Mouse (Mus musculus) midbrain, postnatal 0 days (tissue): Measurements from ENCODE around the gene Atmin. TPM values are rescaled to one million over a fixed set of nuclear protein-coding genes. Genes with fewer than 3 reads are reported as not detected.

Experiments used
- ATAC-seq: fragments of 200-750 bp; cut with Nextera tagmentation; 2 replicates; pipeline ENCODE4 v1.8.0; 2017; ENCODE audit warnings: moderate number of reproducible peaks, mild to moderate bottlenecking, moderate TSS enrichment, moderate library complexity; ENCODE audit not compliant: low FRiP score
- DNase-seq: peaks from one replicate; pipeline ENCODE4 v3.0.0-alpha.2; 2015; ENCODE audit warnings: low spot score
- H3K27ac ChIP-seq: fragments of 300-500 bp; sonication (generic); 2 replicates; pipeline ENCODE4 v1.5.1; 2014; ENCODE audit warnings: low read depth, mild to moderate bottlenecking, low read length, mixed read lengths
- H3K27me3 ChIP-seq: fragments of 300-500 bp; sonication (generic); 2 replicates; pipeline ENCODE4 v1.6.1; 2014; ENCODE audit warnings: low read length, control low read depth, mixed read lengths; ENCODE audit not compliant: insufficient read depth
- H3K36me3 ChIP-seq: fragments of 300-500 bp; sonication (generic); 2 replicates; pipeline ENCODE4 v1.6.1; 2014; ENCODE audit warnings: low read length, control low read depth, mixed read lengths; ENCODE audit not compliant: insufficient read depth
- H3K4me1 ChIP-seq: fragments of 300-500 bp; sonication (generic); 2 replicates; pipeline ENCODE4 v1.6.1; 2014; ENCODE audit warnings: mild to moderate bottlenecking, control low read depth, antibody characterized with exemption, low read length, mixed read lengths; ENCODE audit not compliant: insufficient read depth
- H3K4me2 ChIP-seq: fragments of 300-500 bp; sonication (generic); 2 replicates; pipeline ENCODE4 v1.6.1; 2014; ENCODE audit warnings: low read depth, mild to moderate bottlenecking, low read length, mixed read lengths; ENCODE audit not compliant: poor library complexity, severe bottlenecking
- H3K4me3 ChIP-seq: fragments of 300-500 bp; sonication (generic); 2 replicates; pipeline ENCODE4 v1.5.1; 2014; ENCODE audit warnings: low read depth, mild to moderate bottlenecking, low read length, moderate library complexity
- H3K9ac ChIP-seq: fragments of 300-500 bp; sonication (generic); replicated peaks from 2 replicates; pipeline ENCODE4 v1.6.1; 2014; ENCODE audit warnings: mild to moderate bottlenecking, low read length, moderate library complexity, mixed read lengths; ENCODE audit not compliant: poor library complexity, severe bottlenecking
- H3K9me3 ChIP-seq: fragments of 300-500 bp; sonication (generic); 2 replicates; pipeline ENCODE4 v1.6.1; 2016; ENCODE audit warnings: low read length, control low read depth
- CTCF ChIP-seq: IDR thresholded peaks from 2 replicates; pipeline ENCODE4 v1.5.1; 2016; ENCODE audit warnings: antibody characterized with exemption, mild to moderate bottlenecking
- WGBS: fragments of 180-500 bp; shearing (Covaris S2); extraction: QIAGEN DNeasy Blood & Tissue Kit; methylation state at CpG from one replicate; pipeline ENCODE4 v1.1.7; 2014; 5-methylcytosine and 5-hydroxymethylcytosine counted together
- polyA plus RNA-seq: library from polyadenylated mRNA; unstranded; fragments of >200 nt; fragmentation: Nextera tagmentation; extraction: Ambion mirVana; gene quantifications from 2 replicates; pipeline ENCODE4 v1.2.1, GENCODE M21; 2015
- total RNA-seq: library from RNA; depleted of rRNA; stranded (reverse); fragments of >200 nt; gene quantifications from 2 replicates; pipeline ENCODE4 v1.2.3, GENCODE M21; 2014

Gene Atmin
- total and polyA plus RNA-seq, 2 experiments from 2014 or later: 22.7 to 47.1 TPM

GRCm38 (mm10) chr8:116934976-116935375 lies 8.2 kb upstream of the Atmin start:
- Histone ChIP-seq H3K9me3 (no peaks in the 10 kb centered on the region), H3K36me3 (peaks cover 9% of the 10 kb centered on the region; the same call in 1 of the 2 replicates), H3K4me3 (no peak overlapping the region), H3K9ac (no peak overlapping the region), H3K4me2 (no peak overlapping the region), H3K27ac (no peak overlapping the region), H3K27me3 (no peaks in the 10 kb centered on the region), H3K4me1 (no peaks in the 10 kb centered on the region)
- DNase-seq (no peak), ATAC-seq (no peak)
- TF ChIP-seq CTCF: no peak
- 97% methylated on average over 4 of the region's 4 CpGs for WGBS

DNA sequence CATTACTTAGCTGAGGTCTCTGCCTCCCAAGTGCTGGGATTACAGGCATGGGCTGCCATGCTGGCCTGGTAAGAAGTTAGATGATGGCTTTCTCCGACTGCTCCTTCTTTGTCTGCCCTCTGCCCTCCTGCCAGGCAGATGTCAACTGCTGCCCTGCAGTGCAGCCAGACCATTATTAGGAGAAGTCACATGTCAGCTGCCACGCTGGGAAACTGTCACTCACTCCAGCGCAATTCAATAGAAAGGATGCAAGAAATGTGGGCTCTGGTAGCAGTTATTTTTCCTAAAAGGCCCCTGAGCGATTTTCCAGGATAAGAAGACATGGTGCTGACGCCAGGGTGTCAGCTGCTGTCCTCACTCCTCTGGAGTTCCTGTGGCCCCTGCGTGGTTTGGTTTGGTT lies 7.7 kb upstream of the Atmin start:
- DNase-seq: no peak
- H3K9ac ChIP-seq: no peak overlapping the region
- H3K27me3 ChIP-seq: no peaks in the 10 kb centered on the region
- H3K27ac ChIP-seq: no peak overlapping the region
- H3K4me2 ChIP-seq: no peak overlapping the region
- H3K36me3 ChIP-seq: peaks cover 9% of the 10 kb centered on the region; the same call in 1 of the 2 replicates
- no peak for ATAC-seq
- H3K4me1 ChIP-seq: no peaks in the 10 kb centered on the region
- no peak for TF ChIP-seq CTCF
- no peaks in the 10 kb centered on the region for H3K9me3 ChIP-seq
- 23% methylated on average over 6 of the region's 6 CpGs for WGBS
- H3K4me3 ChIP-seq: no peak overlapping the region

DNA sequence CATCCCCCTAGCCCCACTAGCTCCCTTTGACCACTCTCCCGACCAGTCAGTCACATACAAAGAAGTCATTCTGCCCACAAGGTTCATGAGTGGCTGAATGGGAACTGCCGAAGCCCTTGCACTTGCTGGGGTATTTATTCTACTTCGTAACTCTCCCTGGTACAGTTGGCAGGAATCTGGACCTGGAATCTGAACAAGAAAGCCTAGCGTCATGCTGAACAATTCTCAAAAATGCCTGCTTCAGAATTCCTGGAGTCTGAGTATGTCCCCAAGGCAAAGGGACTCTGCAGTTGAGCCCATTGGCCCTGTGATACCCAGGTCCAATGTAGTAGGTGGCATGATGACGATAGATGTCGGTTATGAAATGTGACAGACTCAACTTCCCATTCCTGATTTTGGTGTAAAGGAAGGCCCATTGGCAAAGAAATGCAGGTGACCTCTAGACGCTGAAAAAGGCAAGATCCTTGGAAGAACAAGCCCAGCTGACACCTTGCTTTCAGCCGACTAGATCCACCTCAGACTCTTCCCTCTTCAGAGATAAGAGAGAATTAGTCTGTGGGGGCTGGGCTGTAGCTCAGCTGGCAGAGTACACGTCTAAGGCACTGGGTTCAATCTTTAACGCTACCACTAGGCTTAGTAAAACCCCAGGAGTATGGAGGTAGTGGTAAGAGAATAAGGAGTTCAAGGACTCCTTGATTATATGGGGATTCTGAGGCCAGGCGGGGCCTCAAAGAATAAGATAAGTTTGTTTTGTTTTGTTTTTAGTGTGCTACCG lies 722 bp upstream of the Atmin start:
- Histone ChIP-seq H3K9ac (no peak overlapping the region), H3K36me3 (no peaks in the 10 kb centered on the region), H3K9me3 (no peaks in the 10 kb centered on the region), H3K27ac (no peak overlapping the region), H3K4me3 (no peak overlapping the region), H3K27me3 (no peaks in the 10 kb centered on the region), H3K4me2 (0 out of 2 replicates have a peak overlapping the region, but pooled peaks have one; percentile 51), H3K4me1 (no peaks in the 10 kb centered on the region; the same call in 1 of the 2 replicates)
- ATAC-seq (no peak), DNase-seq (no peak)
- no peak for TF ChIP-seq CTCF
- 72% methylated on average over 12 of the region's 12 CpGs for WGBS

- TF ChIP-seq CTCF: 0 out of 2 replicates have a peak, but pooled peaks have one; percentile 23
- DNase-seq: peak; percentile 43
- Histone ChIP-seq H3K9me3 (no peaks in the 10 kb centered on the region), H3K4me3 (peak overlapping the region; percentile 73), H3K36me3 (no peaks in the 10 kb centered on the region), H3K27me3 (no peaks in the 10 kb centered on the region), H3K27ac (peak overlapping the region; percentile 62), H3K4me1 (no peaks in the 10 kb centered on the region; the same call in 1 of the 2 replicates), H3K9ac (peak overlapping the region; percentile 78), H3K4me2 (peak overlapping the region; percentile 51)
- 1% methylated on average over 51 of the region's 62 CpGs for WGBS
- peak; percentile 69 for ATAC-seq
These were observed 577 bp downstream of the Atmin start for GRCm38 (mm10) chr8:116943555-116944384.

DNA sequence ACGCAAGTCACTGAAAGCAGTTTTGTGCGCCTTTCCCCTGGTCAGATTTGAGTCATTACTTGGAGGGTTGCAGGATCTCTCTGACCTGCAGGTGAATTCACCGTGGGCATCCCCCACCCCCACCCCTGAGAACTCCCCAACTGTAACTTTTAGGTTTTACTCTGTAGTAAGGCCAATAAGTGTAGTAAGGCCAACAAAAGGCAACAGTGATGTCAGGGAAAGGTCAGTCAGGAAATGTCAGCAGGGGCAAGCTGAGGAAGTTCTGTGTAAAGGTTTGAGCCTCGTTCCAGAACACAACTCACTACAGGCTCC lies 1.1 kb downstream of the Atmin start:
- ATAC-seq (no peak), DNase-seq (no peak)
- no peaks in the 10 kb centered on the region; the same call in 1 of the 2 replicates for H3K4me1 ChIP-seq
- H3K4me2 ChIP-seq: peak overlapping the region; percentile 51
- WGBS: 10% methylated on average over 4 of the region's 4 CpGs
- no peaks in the 10 kb centered on the region for H3K9me3 ChIP-seq
- H3K4me3 ChIP-seq: peak overlapping the region; percentile 73
- peak overlapping the region; percentile 62; the same call in 1 of the 2 replicates for H3K27ac ChIP-seq
- H3K9ac ChIP-seq: no peak overlapping the region; the same call in 1 of the 2 replicates
- TF ChIP-seq CTCF: no peak
- H3K36me3 ChIP-seq: no peaks in the 10 kb centered on the region
- H3K27me3 ChIP-seq: no peaks in the 10 kb centered on the region
